Mouse (Mus musculus) midbrain, embryonic 15.5 days (tissue): ENCODE results near the gene Slc36a3. TPM values are rescaled to one million over a fixed set of nuclear protein-coding genes. Genes with fewer than 3 reads are reported as not detected.

Source experiments
- ATAC-seq: fragments of 200-750 bp; cut with Nextera tagmentation; replicated peaks from 2 replicates; pipeline ENCODE4 v1.8.0; 2017; ENCODE audit warnings: moderate TSS enrichment
- H3K27ac ChIP-seq: fragments of 300-500 bp; sonication (generic); 2 replicates; pipeline ENCODE4 v1.5.1; 2015; ENCODE audit warnings: mild to moderate bottlenecking, inconsistent platforms
- H3K27me3 ChIP-seq: fragments of 300-500 bp; sonication (generic); replicated peaks from 2 replicates; pipeline ENCODE4 v1.6.1; 2015; ENCODE audit warnings: inconsistent platforms
- H3K36me3 ChIP-seq: fragments of 300-500 bp; sonication (generic); replicated peaks from 2 replicates; pipeline ENCODE4 v1.6.1; 2015; ENCODE audit warnings: inconsistent platforms
- H3K4me1 ChIP-seq: fragments of 300-500 bp; sonication (generic); 2 replicates; pipeline ENCODE4 v1.6.1; 2015; ENCODE audit warnings: inconsistent platforms
- H3K4me2 ChIP-seq: fragments of 300-500 bp; sonication (generic); 2 replicates; pipeline ENCODE4 v1.6.1; 2015; ENCODE audit warnings: inconsistent platforms, mild to moderate bottlenecking, moderate library complexity
- H3K4me3 ChIP-seq: fragments of 300-500 bp; sonication (generic); 2 replicates; pipeline ENCODE4 v1.5.1; 2015; ENCODE audit warnings: mild to moderate bottlenecking, inconsistent platforms
- H3K9ac ChIP-seq: fragments of 300-500 bp; sonication (generic); 2 replicates; pipeline ENCODE4 v1.6.1; 2015; ENCODE audit warnings: mild to moderate bottlenecking, inconsistent platforms
- H3K9me3 ChIP-seq: fragments of 300-500 bp; sonication (generic); 2 replicates; pipeline ENCODE4 v1.6.1; 2016; ENCODE audit warnings: inconsistent platforms
- WGBS: fragments of 180-500 bp; shearing (Covaris S2); methylation state at CpG from one replicate; pipeline ENCODE4 v1.1.7; 2015; ENCODE audit warnings: mixed read lengths; 5-methylcytosine and 5-hydroxymethylcytosine counted together
- polyA plus RNA-seq: library from polyadenylated mRNA; unstranded; fragments of >200 nt; fragmentation: Nextera tagmentation; extraction: Ambion mirVana; gene quantifications from 2 replicates; pipeline ENCODE4 v1.2.1, GENCODE M21; 2015

Slc36a3 gene
- not detected in 2 replicates for polyA plus RNA-seq

GRCm38 (mm10) chr11:55151608-55152007 is at the start of gene Slc36a3:
Gene Slc36a3, minus strand, starts transcription at chr11:55151708.
- Histone ChIP-seq H3K27me3 (no peaks in the 10 kb centered on the region), H3K9me3 (no peaks in the 10 kb centered on the region), H3K4me3 (no peak within 1 kb of the TSS), H3K36me3 (no peaks in the 10 kb centered on the region), H3K4me2 (no peak within 1 kb of the TSS), H3K9ac (no peak within 1 kb of the TSS), H3K27ac (no peak within 1 kb of the TSS), H3K4me1 (no peaks in the 10 kb centered on the region)
- 77% methylated on average over 3 of the region's 3 CpGs for WGBS
- ATAC-seq, result no peak

GRCm38 (mm10) chr11:55197740-55198510 is 46.4 kb upstream of the Slc36a3 start:
- no peak overlapping the region for H3K4me2 ChIP-seq
- ATAC-seq, result no peak
- H3K9ac ChIP-seq, result no peak overlapping the region
- no peaks in the 10 kb centered on the region for H3K9me3 ChIP-seq
- no peaks in the 10 kb centered on the region for H3K4me1 ChIP-seq
- H3K27ac ChIP-seq, result no peak overlapping the region
- H3K4me3 ChIP-seq, result no peak overlapping the region
- WGBS, result 85% methylated on average over 8 of the region's 8 CpGs
- H3K27me3 ChIP-seq, result no peaks in the 10 kb centered on the region
- H3K36me3 ChIP-seq, result no peaks in the 10 kb centered on the region

GRCm38 (mm10) chr11:55197086-55197485 is 45.6 kb upstream of the Slc36a3 start:
- Histone ChIP-seq H3K27me3 (no peaks in the 10 kb centered on the region), H3K9ac (no peak overlapping the region), H3K4me2 (no peak overlapping the region), H3K4me1 (no peaks in the 10 kb centered on the region), H3K27ac (no peak overlapping the region), H3K36me3 (no peaks in the 10 kb centered on the region), H3K9me3 (no peaks in the 10 kb centered on the region), H3K4me3 (no peak overlapping the region)
- ATAC-seq, result no peak
- WGBS, result 72% methylated on average over 6 of the region's 6 CpGs

GRCm38 (mm10) chr11:55190216-55190615 is 38.7 kb upstream of the Slc36a3 start:
- Histone ChIP-seq H3K9me3 (no peaks in the 10 kb centered on the region), H3K9ac (no peak overlapping the region), H3K4me3 (no peak overlapping the region), H3K36me3 (no peaks in the 10 kb centered on the region), H3K4me2 (no peak overlapping the region), H3K27ac (no peak overlapping the region), H3K4me1 (no peaks in the 10 kb centered on the region), H3K27me3 (no peaks in the 10 kb centered on the region)
- 84% methylated on average over 3 of the region's 3 CpGs for WGBS
- ATAC-seq, result no peak

- Histone ChIP-seq H3K4me2 (no peak overlapping the region), H3K9me3 (no peaks in the 10 kb centered on the region), H3K4me3 (no peak overlapping the region), H3K36me3 (no peaks in the 10 kb centered on the region), H3K27ac (no peak overlapping the region), H3K27me3 (no peaks in the 10 kb centered on the region), H3K4me1 (no peaks in the 10 kb centered on the region), H3K9ac (no peak overlapping the region)
- 87% methylated on average over 6 of the region's 6 CpGs for WGBS
- no peak for ATAC-seq
Observed at GRCm38 (mm10) chr11:55187777-55188176, 36.3 kb upstream of the Slc36a3 start.

- ATAC-seq, result no peak
- Histone ChIP-seq H3K27me3 (no peaks in the 10 kb centered on the region), H3K9ac (no peak overlapping the region), H3K9me3 (no peaks in the 10 kb centered on the region), H3K4me2 (no peak overlapping the region), H3K4me1 (no peaks in the 10 kb centered on the region), H3K4me3 (no peak overlapping the region), H3K36me3 (no peaks in the 10 kb centered on the region), H3K27ac (no peak overlapping the region)
- 83% methylated on average over 4 of the region's 4 CpGs for WGBS
Observed at GRCm38 (mm10) chr11:55187292-55187691, 35.8 kb upstream of the Slc36a3 start.

- Histone ChIP-seq H3K36me3 (no peaks in the 10 kb centered on the region), H3K9me3 (no peaks in the 10 kb centered on the region), H3K9ac (no peak within 1 kb of the TSS), H3K27ac (no peak within 1 kb of the TSS), H3K4me1 (no peaks in the 10 kb centered on the region), H3K4me2 (no peak within 1 kb of the TSS), H3K27me3 (no peaks in the 10 kb centered on the region), H3K4me3 (no peak within 1 kb of the TSS)
- no peak for ATAC-seq
- WGBS, result 25% methylated on average over 10 of the region's 10 CpGs
Observed at GRCm38 (mm10) chr11:55184733-55185291, 33.3 kb upstream of the Slc36a3 start, which contains the start of gene Slc36a2. Gene Slc36a2, minus strand, starts transcription at chr11:55185077.

GRCm38 (mm10) chr11:55184246-55184645 is 32.7 kb upstream of the Slc36a3 start:
- H3K4me2 ChIP-seq, result no peak overlapping the region
- no peak overlapping the region for H3K9ac ChIP-seq
- H3K27ac ChIP-seq, result no peak overlapping the region
- 83% methylated on average over 5 of the region's 5 CpGs for WGBS
- H3K4me3 ChIP-seq, result no peak overlapping the region
- H3K4me1 ChIP-seq, result no peaks in the 10 kb centered on the region
- no peaks in the 10 kb centered on the region for H3K27me3 ChIP-seq
- no peaks in the 10 kb centered on the region for H3K9me3 ChIP-seq
- no peaks in the 10 kb centered on the region for H3K36me3 ChIP-seq
- ATAC-seq, result no peak

GRCm38 (mm10) chr11:55183124-55183523 is 31.6 kb upstream of the Slc36a3 start:
- H3K4me2 ChIP-seq, result no peak overlapping the region
- ATAC-seq, result no peak
- no peaks in the 10 kb centered on the region for H3K36me3 ChIP-seq
- H3K27ac ChIP-seq, result no peak overlapping the region
- no peaks in the 10 kb centered on the region for H3K27me3 ChIP-seq
- no peak overlapping the region for H3K9ac ChIP-seq
- 69% methylated on average over 7 of the region's 7 CpGs for WGBS
- no peaks in the 10 kb centered on the region for H3K9me3 ChIP-seq
- no peaks in the 10 kb centered on the region for H3K4me1 ChIP-seq
- H3K4me3 ChIP-seq, result no peak overlapping the region

GRCm38 (mm10) chr11:55179856-55180255 is 28.3 kb upstream of the Slc36a3 start:
- WGBS, result 93% methylated on average over 3 of the region's 3 CpGs
- no peak overlapping the region for H3K27ac ChIP-seq
- no peaks in the 10 kb centered on the region for H3K9me3 ChIP-seq

GRCm38 (mm10) chr11:55178830-55179229 is 27.3 kb upstream of the Slc36a3 start:
- no peak for ATAC-seq
- Histone ChIP-seq H3K4me3 (no peak overlapping the region), H3K27me3 (no peaks in the 10 kb centered on the region), H3K4me1 (no peaks in the 10 kb centered on the region), H3K9ac (no peak overlapping the region), H3K9me3 (no peaks in the 10 kb centered on the region), H3K4me2 (no peak overlapping the region), H3K27ac (no peak overlapping the region), H3K36me3 (no peaks in the 10 kb centered on the region)
- WGBS, result 90% methylated on average over 4 of the region's 4 CpGs

More at GRCm38 (mm10) chr11:55179856-55180255, 28.3 kb upstream of the Slc36a3 start:
- H3K4me2 ChIP-seq, result no peak overlapping the region
- H3K4me1 ChIP-seq, result no peaks in the 10 kb centered on the region
- no peak overlapping the region for H3K9ac ChIP-seq
- no peak for ATAC-seq
- no peaks in the 10 kb centered on the region for H3K36me3 ChIP-seq
- no peaks in the 10 kb centered on the region for H3K27me3 ChIP-seq
- H3K4me3 ChIP-seq, result no peak overlapping the region

GRCm38 (mm10) chr11:55170501-55170900 is 19.0 kb upstream of the Slc36a3 start:
- no peaks in the 10 kb centered on the region for H3K4me1 ChIP-seq
- ATAC-seq, result no peak
- H3K4me3 ChIP-seq, result no peak overlapping the region
- H3K9me3 ChIP-seq, result no peaks in the 10 kb centered on the region
- H3K36me3 ChIP-seq, result no peaks in the 10 kb centered on the region
- 61% methylated on average over 4 of the region's 4 CpGs for WGBS
- H3K27me3 ChIP-seq, result no peaks in the 10 kb centered on the region
- H3K9ac ChIP-seq, result no peak overlapping the region
- no peak overlapping the region for H3K4me2 ChIP-seq
- no peak overlapping the region for H3K27ac ChIP-seq

GRCm38 (mm10) chr11:55168914-55169313 is 17.4 kb upstream of the Slc36a3 start:
- WGBS, result 86% methylated on average over 6 of the region's 6 CpGs
- H3K36me3 ChIP-seq, result no peaks in the 10 kb centered on the region
- ATAC-seq, result no peak

More at GRCm38 (mm10) chr11:55168914-55169313, 17.4 kb upstream of the Slc36a3 start:
- H3K4me1 ChIP-seq, result no peaks in the 10 kb centered on the region
- H3K27me3 ChIP-seq, result no peaks in the 10 kb centered on the region
- no peak overlapping the region for H3K9ac ChIP-seq
- no peak overlapping the region for H3K4me3 ChIP-seq
- no peaks in the 10 kb centered on the region for H3K9me3 ChIP-seq
- H3K27ac ChIP-seq, result no peak overlapping the region
- no peak overlapping the region for H3K4me2 ChIP-seq
